Mouse (Mus musculus) brain, embryonic 14.5 days (tissue): Measurements from ENCODE around the gene Neo1. TPM values are rescaled to one million over a fixed set of nuclear protein-coding genes. Genes with fewer than 3 reads are reported as not detected.

Experiments used
- DNase-seq: peaks from one replicate; pipeline ENCODE4 v3.0.0-alpha.2; 2011; ENCODE audit warnings: low read depth
- CTCF ChIP-seq: fragments of 200-500 bp; IDR thresholded peaks from 2 replicates; pipeline ENCODE4 v1.5.1; 2012; ENCODE audit warnings: inconsistent platforms, mild to moderate bottlenecking, moderate library complexity, borderline replicate concordance; ENCODE audit not compliant: insufficient read depth, insufficient read length; ENCODE audit errors: extremely low read depth
- POLR2A ChIP-seq: fragments of 200-500 bp; IDR thresholded peaks from 2 replicates; pipeline ENCODE4 v1.6.1; 2012; ENCODE audit warnings: mild to moderate bottlenecking, inconsistent platforms, borderline replicate concordance; ENCODE audit not compliant: poor library complexity, insufficient read depth, insufficient read length, severe bottlenecking; ENCODE audit errors: extremely low read depth
- polyA plus RNA-seq: library from polyadenylated mRNA; depleted of rRNA; stranded (reverse); fragments of >200 nt; gene quantifications from 2 replicates; pipeline ENCODE4 v1.2.3, GENCODE M21; 2012; rRNA removed

Neo1 gene
- polyA plus RNA-seq, 1 experiment, result 98.3 TPM

- no peak for DNase-seq
Observed at GRCm38 (mm10) chr9:58847676-58848075, 188.6 kb downstream of the Neo1 start.

GRCm38 (mm10) chr9:58847008-58847407 is 189.2 kb downstream of the Neo1 start:
- TF ChIP-seq CTCF (no peak), POLR2A (no peak)
- no peak for DNase-seq

More at GRCm38 (mm10) chr9:58847676-58848075, 188.6 kb downstream of the Neo1 start:
- TF ChIP-seq POLR2A, result no peak
- TF ChIP-seq CTCF, result no peak

- DNase-seq, result no peak
- no peak for TF ChIP-seq CTCF
- TF ChIP-seq POLR2A, result no peak
Observed at GRCm38 (mm10) chr9:58844597-58844996, 191.6 kb downstream of the Neo1 start.

- peak; percentile 49 for DNase-seq
- no peak for TF ChIP-seq CTCF
Observed at GRCm38 (mm10) chr9:58841655-58842054, 194.6 kb downstream of the Neo1 start.

GRCm38 (mm10) chr9:58838504-58838903 is 197.7 kb downstream of the Neo1 start:
- DNase-seq, result no peak
- TF ChIP-seq POLR2A (no peak), CTCF (no peak)

- no peak for DNase-seq
- TF ChIP-seq CTCF (no peak), POLR2A (no peak)
Observed at GRCm38 (mm10) chr9:58837174-58837573, 199.1 kb downstream of the Neo1 start.

- no peak for TF ChIP-seq CTCF
- DNase-seq, result no peak
Observed at GRCm38 (mm10) chr9:58832939-58833338, 203.3 kb downstream of the Neo1 start.

GRCm38 (mm10) chr9:58829627-58830026 is 206.6 kb downstream of the Neo1 start:
- DNase-seq, result no peak
- no peak for TF ChIP-seq POLR2A
- TF ChIP-seq CTCF, result no peak

Other genes with a start within 250 kb of the Neo1 start
- 8.5 and 20.3 TPM in 2 replicates for gene Hcn4, start 213.0 kb downstream of the Neo1 start, polyA plus RNA-seq